Mouse (Mus musculus) lung, postnatal 14 days (tissue): ENCODE results near the gene Phc2.
"Not testable (repeated sequence)": the region's sequence is repeated elsewhere in the genome, so short reads cannot be mapped to it uniquely, and the experiment has no call there.

Experiments
- DNase-seq: peaks from one replicate; pipeline ENCODE4 v3.0.0; 2021

The Phc2 gene

GRCm38 (mm10) chr4:128646762-128647161, 7.7 kb upstream of the Phc2 start:
- DNase-seq: no peak

GRCm38 (mm10) chr4:128648567-128649255, 5.8 kb upstream of the Phc2 start:
- DNase-seq: no peak

DNA sequence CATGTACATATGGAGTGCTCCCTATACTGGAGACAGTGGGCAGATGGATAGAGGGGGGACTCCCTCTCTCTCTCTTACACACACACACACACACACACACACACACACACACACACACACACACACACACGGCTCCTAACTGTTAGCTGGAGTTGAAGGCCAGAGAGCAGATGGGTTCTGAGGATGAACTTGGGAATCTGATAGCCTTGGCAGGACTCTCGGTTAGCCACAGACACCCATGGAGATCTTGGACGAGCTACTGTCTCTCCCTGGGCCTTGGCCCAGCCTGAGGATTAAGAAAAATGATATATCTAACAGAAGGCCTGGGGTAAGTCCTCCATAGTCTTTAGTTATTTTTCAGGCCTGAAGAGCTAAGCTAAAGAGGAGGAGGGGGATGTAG, 3.0 kb upstream of the Phc2 start:
- DNase-seq: no peak

- DNase-seq: peak; percentile 20
Measured at GRCm38 (mm10) chr4:128652584-128653298, 1.8 kb upstream of the Phc2 start.

DNA sequence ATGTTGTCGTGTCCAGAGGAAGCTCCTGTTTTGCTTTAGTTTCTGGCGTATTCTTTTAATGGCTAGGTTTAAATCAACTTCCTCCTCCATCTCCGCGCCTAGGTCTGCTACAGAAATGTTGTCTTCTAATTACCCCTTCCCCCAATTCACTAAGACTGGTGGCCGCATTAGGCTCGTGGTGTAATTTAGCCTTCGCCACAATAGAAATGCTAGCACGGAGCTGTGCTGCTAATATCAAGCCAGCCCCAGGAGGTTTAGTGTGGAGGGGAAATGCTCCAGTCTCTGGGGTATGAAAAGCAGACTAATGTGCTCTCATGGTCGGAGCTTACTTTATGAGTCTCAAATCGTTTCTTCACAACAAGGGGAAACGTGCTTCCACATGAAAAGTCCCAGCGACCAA, 944 bp downstream of the Phc2 start:
- no peak for DNase-seq

DNA sequence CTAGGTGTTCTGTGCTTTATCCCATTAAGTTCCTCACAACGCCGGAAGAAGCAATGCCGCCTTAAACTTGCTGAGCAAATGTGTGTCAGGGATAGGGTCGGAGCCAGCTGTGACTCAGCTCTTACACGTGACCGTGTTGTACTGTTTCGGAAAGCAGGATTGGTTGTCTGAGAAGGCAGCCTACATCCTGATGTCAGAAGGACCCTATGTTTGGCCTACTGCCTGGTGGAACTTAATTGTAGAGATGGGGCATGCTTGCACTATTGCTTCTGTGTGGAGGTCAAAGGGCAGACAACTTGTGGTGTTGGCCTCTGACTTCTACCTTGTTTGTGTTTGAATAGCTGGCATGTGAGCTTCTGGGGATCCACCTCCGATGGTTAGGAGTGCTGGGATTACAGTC, 5.7 kb downstream of the Phc2 start:
- no peak for DNase-seq

DNA sequence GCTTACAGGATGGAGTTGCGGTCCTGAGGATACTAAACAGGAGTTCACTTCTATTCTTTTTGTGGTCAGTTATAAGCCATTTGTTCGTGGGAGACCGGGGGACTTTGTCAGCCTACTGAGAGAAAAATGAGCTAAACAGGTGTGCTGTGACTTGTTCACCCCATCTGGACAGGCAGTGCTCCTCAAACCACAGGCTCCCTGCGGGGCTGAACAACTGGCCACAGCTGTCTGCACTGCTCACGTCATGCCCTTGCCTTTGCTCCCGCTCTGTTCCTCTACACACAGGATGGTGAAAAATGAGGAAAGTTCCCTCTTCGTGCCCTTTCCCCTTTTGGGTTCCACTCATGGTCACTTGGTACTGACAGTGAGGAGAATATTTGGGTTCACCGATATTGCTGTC, 6.6 kb downstream of the Phc2 start:
- DNase-seq: no peak

GRCm38 (mm10) chr4:128664002-128664401, 9.5 kb downstream of the Phc2 start:
- DNase-seq: no peak

- peak; percentile 27 for DNase-seq
Measured at GRCm38 (mm10) chr4:128666362-128666761, 11.9 kb downstream of the Phc2 start.

DNA sequence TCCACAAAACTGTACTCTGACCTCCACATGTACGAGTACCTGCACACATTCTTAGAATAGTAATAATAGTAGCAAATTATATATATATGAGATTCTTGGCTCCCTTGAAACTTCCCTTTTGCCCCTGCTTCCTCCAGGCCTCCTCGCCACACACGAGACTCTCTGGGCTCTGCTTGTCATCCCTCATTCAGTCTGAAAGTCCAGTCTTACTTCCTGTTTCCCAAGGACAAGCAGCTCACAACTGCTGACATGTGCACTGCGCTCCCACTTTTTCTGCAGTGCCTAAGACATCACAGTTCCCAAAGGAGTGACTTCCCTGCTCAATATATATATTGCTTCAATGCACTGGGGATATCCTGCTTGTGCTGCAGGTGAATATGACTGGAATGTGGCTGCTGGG, 12.7 kb downstream of the Phc2 start:
- not testable (repeated sequence) for DNase-seq

DNA sequence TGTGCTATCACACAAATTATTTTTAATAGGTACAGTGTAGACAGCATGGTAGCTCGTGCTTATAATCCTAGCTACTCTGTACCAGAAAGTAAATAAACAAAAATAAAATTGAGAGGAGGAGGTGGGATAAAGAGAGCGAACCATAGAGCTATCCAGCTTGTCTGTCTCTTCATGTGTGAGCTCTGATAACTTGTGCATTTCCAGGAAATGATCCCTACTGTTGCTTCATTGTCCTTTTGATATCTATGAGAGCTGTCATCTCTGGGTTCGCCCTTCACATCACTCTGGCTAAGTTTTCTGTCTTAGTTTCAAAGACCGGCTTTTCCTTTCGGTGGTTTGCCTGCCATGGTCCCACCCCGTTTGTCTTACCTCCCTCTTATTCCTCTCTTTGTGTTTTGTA, 14.7 kb downstream of the Phc2 start:
- no peak for DNase-seq

DNA sequence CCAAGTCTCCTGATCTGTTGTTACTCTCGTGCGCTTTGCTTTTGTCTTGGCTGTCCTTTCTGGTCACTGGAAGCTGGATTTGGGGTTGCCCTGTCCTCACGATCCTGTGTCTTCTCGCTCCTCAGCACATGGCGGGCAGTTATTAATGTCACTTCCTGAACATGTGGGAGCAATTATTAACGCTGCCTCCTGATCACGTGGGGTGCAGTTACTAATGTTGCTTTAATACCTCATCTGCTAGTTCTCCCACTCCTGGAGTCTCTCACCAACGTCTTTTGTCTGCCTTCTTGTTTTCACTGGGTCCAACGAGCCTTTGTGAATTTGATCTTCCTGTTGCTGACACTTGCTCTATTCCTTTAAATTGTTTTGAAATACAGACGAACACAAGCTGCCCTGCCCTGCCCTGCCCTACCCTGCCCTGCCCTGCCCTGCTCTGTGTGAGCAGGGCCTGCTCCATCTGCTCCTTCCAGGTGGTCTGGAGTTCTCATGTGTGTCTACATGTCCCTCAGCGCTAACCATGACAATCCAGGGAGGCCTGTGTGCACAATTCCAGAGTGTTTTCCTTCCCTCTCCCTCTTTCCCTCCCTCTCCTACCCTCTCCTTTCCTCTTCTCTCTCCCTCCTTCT, 16.2 kb downstream of the Phc2 start:
- no peak for DNase-seq

DNA sequence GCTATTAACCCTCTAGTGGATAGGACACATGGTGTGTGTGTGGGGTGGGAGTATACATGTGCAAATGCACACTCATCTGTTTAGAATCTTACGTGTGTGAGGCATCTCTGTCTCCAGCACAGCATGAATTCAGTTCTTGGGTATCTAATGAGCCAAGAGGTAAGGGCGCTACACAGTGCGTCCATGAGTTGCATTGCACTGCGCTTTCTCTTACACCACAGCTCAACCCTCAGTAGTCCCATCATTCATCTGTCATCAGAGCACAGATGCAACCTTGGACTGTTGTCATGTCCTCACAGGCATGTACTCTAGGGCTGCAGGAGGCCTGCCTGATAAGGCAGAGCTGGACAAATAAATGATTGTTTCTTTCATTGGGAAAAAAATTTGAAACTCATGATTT, 18.0 kb downstream of the Phc2 start:
- no peak for DNase-seq

DNA sequence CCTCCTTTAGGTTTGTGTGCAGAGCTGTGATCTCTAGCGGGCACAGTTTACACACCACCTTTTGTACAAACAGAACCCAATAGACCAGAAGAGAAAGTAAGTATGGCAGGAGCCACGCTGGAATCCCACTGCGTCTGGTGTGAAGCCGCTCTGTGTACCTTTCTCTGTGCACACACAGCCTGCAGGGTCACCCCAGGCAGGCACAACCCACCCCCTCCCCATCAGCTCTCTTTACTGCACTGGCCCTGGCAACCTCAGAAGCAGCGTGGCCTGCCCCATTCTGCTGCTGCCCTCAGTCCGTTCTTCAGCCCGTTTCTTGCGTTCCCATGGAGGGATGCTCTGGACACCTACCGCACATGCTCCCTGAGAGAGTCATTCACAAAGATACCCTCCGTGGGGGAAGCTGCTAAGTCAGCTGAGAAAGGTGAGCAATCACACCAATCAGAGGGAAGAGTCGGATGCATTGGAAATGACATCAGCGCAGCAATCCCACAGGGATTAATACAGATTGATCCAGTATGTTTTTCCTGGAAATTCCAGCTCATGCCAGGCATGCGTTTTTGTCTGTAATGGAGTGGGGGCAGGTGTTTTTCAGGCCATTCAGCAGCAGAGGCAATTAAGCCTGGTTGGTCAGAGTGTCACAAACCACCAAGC, 24.2 kb downstream of the Phc2 start:
- no peak for DNase-seq

DNA sequence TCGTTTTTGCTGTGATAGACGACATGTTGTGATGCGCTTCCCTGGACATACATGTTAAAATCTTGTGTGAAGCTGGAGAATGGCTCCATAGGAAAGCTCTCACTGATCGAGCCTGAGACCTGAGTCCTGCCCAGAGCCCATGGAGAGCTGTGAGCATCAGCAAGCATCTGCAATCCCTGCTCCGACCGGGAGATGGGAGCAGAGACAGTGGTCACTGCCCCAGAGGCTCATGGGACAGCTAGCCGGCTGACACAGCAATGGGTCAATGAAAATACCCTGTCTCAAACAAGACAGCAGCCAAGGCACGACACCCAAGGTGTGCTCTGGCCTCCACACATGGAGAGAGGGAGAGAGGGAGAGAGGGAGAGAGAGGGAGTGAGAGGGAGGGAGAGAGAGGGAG, 26.6 kb downstream of the Phc2 start:
- peak; percentile 45 for DNase-seq

- no peak for DNase-seq
Measured at GRCm38 (mm10) chr4:128682281-128682680, 27.8 kb downstream of the Phc2 start.

DNA sequence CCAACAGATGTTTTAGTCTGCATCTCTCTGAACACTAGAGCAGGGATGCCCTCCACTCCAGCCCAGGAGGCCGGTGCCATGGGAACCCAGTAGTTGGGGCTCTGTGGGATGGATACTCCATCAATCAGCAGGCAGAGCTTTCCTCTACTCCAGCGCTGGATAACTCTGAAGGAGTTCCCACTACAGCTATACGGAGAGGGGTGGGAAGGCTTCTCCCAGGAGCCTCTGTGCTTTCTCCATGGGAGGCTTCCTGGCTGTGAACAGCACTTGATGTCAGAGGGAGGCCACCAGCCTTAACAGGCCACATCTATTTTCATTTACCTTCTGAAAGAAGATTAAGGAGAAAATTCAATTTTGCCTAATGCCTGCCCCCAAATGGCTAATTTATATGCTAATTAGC, 29.2 kb downstream of the Phc2 start:
- DNase-seq: no peak

- DNase-seq: no peak
Measured at GRCm38 (mm10) chr4:128684108-128684507, 29.6 kb downstream of the Phc2 start.

DNA sequence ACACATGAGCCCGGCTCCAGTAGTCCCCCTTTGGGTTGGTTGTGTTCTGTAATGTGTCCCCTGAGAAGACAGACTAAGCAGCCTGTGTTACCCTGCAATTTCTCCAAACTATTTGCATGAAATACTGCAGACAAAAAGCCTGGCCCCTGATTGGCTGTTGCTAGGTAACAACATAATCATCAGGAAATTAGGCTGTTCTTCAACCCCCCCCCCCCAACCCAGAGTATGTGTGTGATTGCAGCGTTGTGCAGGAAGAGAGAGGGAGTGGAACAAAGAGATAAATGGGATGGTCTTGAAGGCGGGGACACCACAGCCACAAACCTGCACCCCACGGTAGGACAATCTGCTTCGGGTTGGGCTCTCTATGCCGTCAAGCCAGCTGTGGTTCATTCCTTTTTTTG, 34.0 kb downstream of the Phc2 start:
- no peak for DNase-seq

GRCm38 (mm10) chr4:128688976-128689375, 34.5 kb downstream of the Phc2 start:
- no peak for DNase-seq

DNA sequence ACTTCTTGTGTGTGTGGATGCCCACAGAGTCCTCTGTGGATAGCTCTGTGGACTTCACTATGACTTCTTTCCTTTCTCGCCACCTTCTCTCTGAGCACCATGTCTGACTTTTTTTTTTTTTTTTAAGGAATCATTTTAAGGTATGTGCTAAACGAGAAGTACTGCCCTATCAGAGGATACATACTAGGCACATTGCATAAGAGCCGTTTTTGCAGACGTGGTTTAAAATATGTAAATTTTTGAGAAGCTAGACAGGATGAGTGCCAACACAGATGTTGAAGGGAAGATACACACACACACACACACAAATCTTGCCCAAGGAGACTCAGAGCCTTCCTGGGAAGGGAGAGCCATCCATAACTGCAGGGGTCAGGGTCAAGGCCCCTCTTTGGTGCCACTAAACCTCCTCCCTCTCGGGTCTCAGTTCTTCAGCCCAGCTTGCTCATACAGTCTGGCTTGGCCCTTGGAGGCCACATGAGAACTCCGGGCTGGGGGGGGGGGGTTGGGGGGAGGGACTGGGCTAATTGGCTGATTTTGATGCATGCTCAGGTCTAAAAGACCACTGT, 35.3 kb downstream of the Phc2 start:
- no peak for DNase-seq

DNA sequence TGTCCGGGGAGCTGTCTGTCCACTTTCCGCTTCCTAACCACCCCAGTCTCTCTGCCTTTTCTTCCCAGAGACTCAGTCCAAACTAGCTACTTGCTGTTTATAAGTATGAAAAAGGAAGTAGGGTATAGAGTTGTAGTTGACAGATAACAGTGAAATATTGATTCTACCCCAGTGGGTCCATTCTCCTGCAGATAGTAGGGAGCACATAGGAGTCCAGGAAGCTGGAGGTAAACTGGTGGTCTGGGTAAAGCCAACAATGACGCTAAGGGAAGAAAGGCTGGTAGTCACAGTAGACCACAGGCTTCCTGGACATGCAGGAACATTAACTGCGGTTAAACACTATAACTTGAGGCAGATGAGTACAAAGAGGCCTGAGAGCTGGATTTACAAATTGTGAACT, 36.7 kb downstream of the Phc2 start:
- no peak for DNase-seq

DNA sequence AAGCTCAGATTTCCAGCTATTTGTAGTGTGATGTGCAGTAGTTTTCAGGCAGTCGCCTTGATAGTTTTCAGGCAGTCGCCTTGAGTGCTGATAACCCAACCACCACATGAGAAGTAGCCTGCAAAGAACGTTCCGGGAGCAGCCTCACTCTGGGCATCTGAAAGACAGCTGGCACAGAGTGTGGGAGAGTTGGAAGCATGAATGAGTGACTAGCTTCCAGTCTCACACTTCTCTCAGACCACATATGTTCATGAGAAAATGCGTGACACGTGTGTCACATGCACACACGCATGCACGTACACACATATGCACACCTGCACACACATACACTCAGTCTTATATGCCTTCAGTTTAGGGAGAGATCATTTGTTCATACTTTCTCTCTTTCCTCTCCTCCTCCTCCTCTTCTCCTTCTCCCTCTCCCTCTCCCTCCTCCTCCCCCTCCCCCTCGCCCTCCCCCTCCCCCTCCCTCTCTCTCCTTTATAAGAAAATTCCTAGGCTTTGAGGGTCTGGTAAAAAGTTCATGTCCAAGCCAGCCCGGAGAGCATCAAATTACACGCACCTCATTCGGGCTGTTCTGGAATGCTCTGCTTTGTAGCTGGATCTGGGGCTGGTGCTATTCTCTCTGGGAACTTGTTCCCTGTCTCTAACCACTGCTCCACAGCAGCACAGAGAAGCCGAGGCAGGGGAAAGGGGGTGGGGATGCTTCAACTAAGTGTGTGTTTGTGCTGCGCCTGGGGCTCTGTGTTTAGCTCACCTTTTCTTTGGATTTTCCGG, 37.8 kb downstream of the Phc2 start:
- DNase-seq: no peak
